ENCODE assay signal across 16 mouse cellular contexts in the genomic region with DNA sequence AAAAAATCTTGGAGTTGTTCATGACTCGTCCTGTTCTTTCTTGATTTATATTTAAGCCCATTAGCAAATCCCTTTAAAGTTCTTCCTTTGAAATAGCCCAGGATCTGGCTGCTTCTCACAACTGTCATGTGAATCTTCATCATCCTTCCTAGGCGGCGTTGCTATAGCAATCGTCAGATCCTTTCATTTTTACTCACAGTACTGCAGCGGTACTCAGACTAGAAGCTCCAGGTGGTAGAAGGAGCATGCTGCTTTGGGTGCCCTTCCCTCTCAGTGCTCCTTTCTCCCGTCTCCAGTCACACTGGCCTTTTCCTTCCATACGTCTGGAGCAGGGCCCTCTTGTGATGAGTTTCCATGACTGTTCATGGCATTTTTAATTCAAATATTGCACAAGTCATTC.
A peak's percentile ranks its signal among the peaks of the same experiment; 100 is the strongest.
DNase-seq lines count a peak whose midpoint lies in the region.
"Had no signal": no experiment of that assay in that cellular context is flagged by ENCODE, and none has a peak within 500 bp of the region (broad histone marks: within the 10 kb centered on the region; RNA-seq: fewer than 3 reads in every experiment).

No protein-coding gene starts in this region.

- intact Hi-C loops in left cerebral cortex, postnatal 25 days (cut with DNase I): loop anchor here (5.0 kb wide), 1 partner anchor 40 kb away; no protein-coding TSS in a partner anchor

- DNase-seq in frontal cortex, adult 2 months (ENCODE audit: extremely low spot score in 1 of 2, low spot score in 1 of 2): peak; percentile 40 to 78
- no peak for DNase-seq in frontal cortex, postnatal 14 days (ENCODE audit: low spot score in 2 of 2)
- DNase-seq in right cerebral cortex, postnatal 10 days (ENCODE audit: low spot score in 2 of 2): peak; percentile 50 to 81
- DNase-seq in right cerebral cortex, postnatal 4 days: no peak
- peak; percentile 56 to 90 for DNase-seq in left cerebral cortex, postnatal 25 days (ENCODE audit: low spot score in 2 of 2)
- DNase-seq in kidney, postnatal 4 days: no peak
- DNase-seq in testis, postnatal 14 days (ENCODE audit: low spot score): no peak
- DNase-seq: adrenal gland, adult 8-10 months; B cell, adult 2 months; cerebellum, adult 9-11 months; embryo, embryonic 11 days; kidney, adult 18-20 months; layer of hippocampus, postnatal 36 days; liver, embryonic 13.5 days; lung, embryonic 14.5 days; thymus, postnatal 36 days had no signal

Comparison
In these comparisons a context has a peak if more than half of its experiments do, and no peak if none do; other contexts are left out.
1. DNase-seq: peak in frontal cortex, adult 2 months (2 of 2), right cerebral cortex, postnatal 10 days (2 of 2) and left cerebral cortex, postnatal 25 days (2 of 2); none in frontal cortex, postnatal 14 days (0 of 2), right cerebral cortex, postnatal 4 days (single experiment), kidney, postnatal 4 days (0 of 2) and testis, postnatal 14 days (single experiment).